Mouse (Mus musculus) left cerebral cortex, postnatal 36 days (tissue): ENCODE results near the gene Bckdk. TPM values are rescaled to one million over a fixed set of nuclear protein-coding genes. Genes with fewer than 3 reads are reported as not detected.

ENCODE experiments used
- total RNA-seq, 2 experiments: library from RNA; stranded (reverse); gene quantifications; 2 replicates each; pipeline ENCODE4 v1.2.3; 2021

The Bckdk gene
- total RNA-seq, 2 experiments from 2014 or later = 36.4 to 46.4 TPM

Other genes starting within 250 kb of the Bckdk start
- gene Bcl7c, start 195.1 kb upstream of the Bckdk start, total RNA-seq = 10 to 100 TPM; 37.9 to 47.9 TPM
- 1 to 10 TPM; 2.4 to 2.5 TPM for gene Ctf1, start 191.3 kb upstream of the Bckdk start, total RNA-seq
- gene Ctf2, start 171.9 kb upstream of the Bckdk start, total RNA-seq = not detected
- gene Fbxl19, start 159.5 kb upstream of the Bckdk start, total RNA-seq = 10 to 100 TPM; 73.2 to 84.6 TPM
- gene Orai3, start 134.3 kb upstream of the Bckdk start, total RNA-seq = 10 to 100 TPM; 18.9 to 25.4 TPM
- gene Setd1a, start 127.4 kb upstream of the Bckdk start, total RNA-seq = 10 to 100 TPM; 40.0 to 53.4 TPM
- 1 to 10 TPM; 3.9 to 4.1 TPM for gene Gm49388, start 118.5 kb upstream of the Bckdk start, total RNA-seq
- 1 to 10 TPM; 3.3 to 4.0 TPM for gene Hsd3b7, start 103.5 kb upstream of the Bckdk start, total RNA-seq
- gene Stx4a, start 79.8 kb upstream of the Bckdk start, total RNA-seq = 10 to 100 TPM; 74.6 to 76.0 TPM
- gene Stx1b, start 79.5 kb upstream of the Bckdk start, total RNA-seq = 100 to 1,000 TPM; 431 to 441 TPM
- 10 to 100 TPM; 27.0 to 33.9 TPM for gene Zfp646, start 27.9 kb upstream of the Bckdk start, total RNA-seq
- 10 to 100 TPM; 20.0 to 26.4 TPM for gene Zfp668, start 27.3 kb upstream of the Bckdk start, total RNA-seq
- gene Prss53, start 13.1 kb upstream of the Bckdk start, total RNA-seq = 1 to 10 TPM in 1 of 2 experiments, under 1 TPM in 1; 0.76 to 2.2 TPM
- not detected for gene Gm21974, start 8.6 kb upstream of the Bckdk start, total RNA-seq
- 10 to 100 TPM; 22.2 to 24.5 TPM for gene Vkorc1, start 8.5 kb upstream of the Bckdk start, total RNA-seq
- 10 to 100 TPM; 27.6 to 34.8 TPM for gene Kat8, start 8.4 kb downstream of the Bckdk start, total RNA-seq
- not detected for gene Prss8, start 26.0 kb downstream of the Bckdk start, total RNA-seq
- gene Prss36, start 42.6 kb downstream of the Bckdk start, total RNA-seq = 10 to 100 TPM in 1 of 2 experiments, 1 to 10 TPM in 1; 8.2 to 10.2 TPM
- gene Fus, start 63.4 kb downstream of the Bckdk start, total RNA-seq = 100 to 1,000 TPM; 259 to 349 TPM
- gene Pycard, start 89.8 kb downstream of the Bckdk start, total RNA-seq = 1 to 10 TPM in 1 of 2 experiments, under 1 TPM in 1; 0.79 to 1.8 TPM
- under 1 TPM; 0.96 to 0.97 TPM for gene Trim72, start 99.9 kb downstream of the Bckdk start, total RNA-seq
- gene Itgam, start 158.6 kb downstream of the Bckdk start, total RNA-seq = 10 to 100 TPM; 10.2 to 12.1 TPM
- not detected for gene Gm49368, start 158.6 kb downstream of the Bckdk start, total RNA-seq
- gene Itgax, start 225.5 kb downstream of the Bckdk start, total RNA-seq = under 1 TPM in 1 of 2 experiments, not detected in 1; 0.32 TPM